Comparison of ENCODE assay signal across 12 mouse cellular contexts in the genomic region with DNA sequence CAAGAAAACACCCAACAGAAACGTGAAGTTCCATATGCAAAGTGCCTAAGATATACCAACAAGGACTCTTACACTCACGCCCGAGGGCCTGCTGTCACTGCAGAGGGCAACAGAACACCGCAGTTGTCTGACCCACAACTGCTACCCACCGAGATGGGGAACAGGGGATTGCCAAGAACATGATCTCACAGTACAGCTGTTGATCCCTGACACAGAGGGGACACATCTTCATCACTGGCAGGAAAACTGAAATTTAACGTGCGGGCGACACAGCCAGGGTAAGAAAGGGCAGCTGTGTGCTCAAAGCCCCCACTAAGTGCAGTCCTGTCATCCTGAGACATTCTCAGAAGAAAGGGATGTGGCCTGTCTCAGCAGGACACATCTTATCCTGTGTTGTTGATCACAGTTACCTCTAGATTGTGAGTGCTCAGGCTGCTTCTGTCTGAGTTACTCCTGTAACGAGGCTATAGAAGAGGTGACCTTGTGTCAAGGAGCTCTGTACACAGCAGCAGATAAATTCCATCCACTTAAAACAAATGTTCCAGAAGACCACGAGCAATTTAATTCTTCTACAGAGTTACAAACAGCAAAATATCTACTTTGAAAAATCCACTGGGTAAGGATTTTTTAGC. TPM values are rescaled to one million over a fixed set of nuclear protein-coding genes. Genes with fewer than 3 reads are reported as not detected.
DNase-seq lines count a peak whose midpoint lies in the region; ATAC-seq and TF ChIP-seq lines count a peak whose summit lies in the region.
"Had no signal": no experiment of that assay in that cellular context is flagged by ENCODE, and none has a peak within 500 bp of the region (broad histone marks: within the 10 kb centered on the region; RNA-seq: fewer than 3 reads in every experiment).

No protein-coding gene starts in this region.

- H3K79me2 ChIP-seq in CH12.LX (replicated peaks; ENCODE audit: control insufficient read depth, extremely low read depth, insufficient read depth, poor library complexity, severe bottlenecking) = peaks cover 14% of the 10 kb centered on the region

- no peaks in the 10 kb centered on the region for H3K27me3 ChIP-seq in kidney, embryonic 14.5 days (ENCODE audit: control insufficient read depth, insufficient read depth, low read length)
- H3K27me3 ChIP-seq in CH12.LX (replicated peaks) = no peaks in the 10 kb centered on the region
- H3K27me3 ChIP-seq in neural tube, embryonic 15.5 days (replicated peaks) = no peaks in the 10 kb centered on the region
- H3K27me3 ChIP-seq: lung, embryonic 15.5 days had no signal

- ATAC-seq in kidney, embryonic 14.5 days (ENCODE audit: low FRiP score, low TSS enrichment) = no peak
- ATAC-seq in neural tube, embryonic 15.5 days (ENCODE audit: low FRiP score) = no peak
- ATAC-seq: forebrain, embryonic 14.5 days; intestine, postnatal 0 days had no signal

- 63% methylated on average over 10 of the region's 10 CpGs for WGBS in kidney, embryonic 14.5 days
- 79% methylated on average over 10 of the region's 10 CpGs for WGBS in neural tube, embryonic 15.5 days

- peaks cover 9% of the 10 kb centered on the region; the same call in 1 of the 2 replicates for H3K4me1 ChIP-seq in kidney, embryonic 14.5 days (ENCODE audit: control insufficient read depth, insufficient read depth, low read length)
- H3K4me1 ChIP-seq in CH12.LX (ENCODE audit: control insufficient read depth in 1 of 2, insufficient read depth in 2 of 2) = peaks cover 32 to 87% of the 10 kb centered on the region in 2 experiments
- peaks cover under 1% of the 10 kb centered on the region; the same call in 1 of the 2 replicates for H3K4me1 ChIP-seq in embryonic fibroblast, embryonic 13.5 days (ENCODE audit: control insufficient read depth, insufficient read depth, low read length)
- H3K4me1 ChIP-seq in neural tube, embryonic 15.5 days = peaks cover 9% of the 10 kb centered on the region

- no peak; the same call in 1 of the 2 replicates for TF ChIP-seq RAD21 in CH12.LX (IDR thresholded peaks at IDR 0.05; ENCODE audit: low read depth, low read length)

- no peaks in the 10 kb centered on the region for H3K9me3 ChIP-seq in kidney, embryonic 14.5 days (ENCODE audit: control insufficient read depth, low read length)
- no peaks in the 10 kb centered on the region for H3K9me3 ChIP-seq in CH12.LX (replicated peaks; ENCODE audit: low read length)
- no peaks in the 10 kb centered on the region for H3K9me3 ChIP-seq in neural tube, embryonic 15.5 days (replicated peaks)
- H3K9me3 ChIP-seq: lung, embryonic 15.5 days had no signal

- no peaks in the 10 kb centered on the region for H3K36me3 ChIP-seq in kidney, embryonic 14.5 days (ENCODE audit: control insufficient read depth, insufficient read depth, low read length)
- peaks cover 0 to 22% of the 10 kb centered on the region in 2 experiments for H3K36me3 ChIP-seq in CH12.LX (replicated peaks in 1 of 2; ENCODE audit: control insufficient read depth in 1 of 2, insufficient read depth in 1 of 2, low read length in 1 of 2)
- no peaks in the 10 kb centered on the region for H3K36me3 ChIP-seq in neural tube, embryonic 15.5 days
- H3K36me3 ChIP-seq: lung, embryonic 15.5 days had no signal

- in situ Hi-C loops in CH12.LX (cut with MboI; ENCODE audit: low pct_ligation_motif_present, low pct_unique_long_range_greater_than_20kb, low sequenced_read_pairs) = no loop called here

- no peak overlapping the region for H3K4me2 ChIP-seq in kidney, embryonic 14.5 days (replicated peaks; ENCODE audit: low read depth, low read length)
- H3K4me2 ChIP-seq in CH12.LX (ENCODE audit: insufficient read depth, low read depth, poor library complexity, severe bottlenecking) = no peak overlapping the region
- no peak overlapping the region for H3K4me2 ChIP-seq in neural tube, embryonic 15.5 days
- H3K4me2 ChIP-seq: lung, embryonic 15.5 days had no signal

- dilution Hi-C loops in CH12.LX (cut with MboI; ENCODE audit: extremely low pct_ligation_motif_present, extremely low pct_unique_long_range_greater_than_20kb, low sequenced_read_pairs) = no loop called here

- no peak overlapping the region for H3K9ac ChIP-seq in kidney, embryonic 14.5 days (ENCODE audit: low read depth, low read length)
- peak overlapping the region; percentile 21; the same call in 1 of the 2 replicates for H3K9ac ChIP-seq in CH12.LX (ENCODE audit: insufficient read depth, low read depth)
- H3K9ac ChIP-seq in neural tube, embryonic 15.5 days (replicated peaks) = no peak overlapping the region
- H3K9ac ChIP-seq: lung, embryonic 15.5 days had no signal

- no peak overlapping the region for H3K4me3 ChIP-seq in kidney, embryonic 14.5 days (ENCODE audit: low read length)
- H3K4me3 ChIP-seq in CH12.LX (replicated peaks in 1 of 3; ENCODE audit: low read depth in 2 of 3, low read length in 2 of 3, poor library complexity in 1 of 3) = no peak overlapping the region
- H3K4me3 ChIP-seq in embryonic fibroblast, embryonic 13.5 days (ENCODE audit: insufficient read depth, low read length) = no peak overlapping the region
- no peak overlapping the region for H3K4me3 ChIP-seq in neural tube, embryonic 15.5 days (replicated peaks)
- H3K4me3 ChIP-seq: lung, embryonic 15.5 days had no signal

- TF ChIP-seq EP300 in CH12.LX (IDR thresholded peaks at IDR 0.05; ENCODE audit: low read length) = no peak

- no peak overlapping the region for H3K27ac ChIP-seq in kidney, embryonic 14.5 days (ENCODE audit: low read depth, low read length)
- peak overlapping the region; percentile 53; the same call in 1 of the 2 replicates for H3K27ac ChIP-seq in CH12.LX (ENCODE audit: insufficient read depth, low read depth)
- peak overlapping the region; percentile 84 for H3K27ac ChIP-seq in embryonic fibroblast, embryonic 13.5 days (ENCODE audit: insufficient read depth, low read length)
- no peak overlapping the region for H3K27ac ChIP-seq in neural tube, embryonic 15.5 days (replicated peaks)
- H3K27ac ChIP-seq: lung, embryonic 15.5 days had no signal

- no peak for TF ChIP-seq CTCF in CH12.LX (conservative IDR thresholded peaks at IDR 0.05 in 1 of 2, IDR thresholded peaks at IDR 0.05 in 1 of 2; ENCODE audit: low read depth in 2 of 2, low read length in 2 of 2)
- TF ChIP-seq CTCF in embryonic fibroblast, embryonic 13.5 days (IDR thresholded peaks at IDR 0.05; ENCODE audit: borderline replicate concordance, insufficient read depth, low read length) = no peak

- DNase-seq in gastrocnemius, adult 18-20 months (ENCODE audit: low spot score) = peak; percentile 61
- no peak for DNase-seq in gastrocnemius, adult 8-10 months (ENCODE audit: low spot score in 2 of 2)
- DNase-seq in kidney, postnatal 36 days = peak; percentile 24 to 49
- DNase-seq in CH12.LX (ENCODE audit: extremely low read depth) = no peak
- no peak for DNase-seq in urinary bladder, postnatal 4 days (ENCODE audit: low spot score in 2 of 2)
- DNase-seq: thymus, postnatal 36 days had no signal

- no peak; the same call in 1 of the 2 replicates for TF ChIP-seq POLR2A in CH12.LX (IDR thresholded peaks at IDR 0.05; ENCODE audit: low read depth, low read length)
- TF ChIP-seq POLR2A in embryonic fibroblast, embryonic 13.5 days (IDR thresholded peaks at IDR 0.05; ENCODE audit: low read depth, low read length) = peak; percentile 83

TF ChIP-seq in CH12.LX, 34 proteins besides CTCF, POLR2A, EP300 and RAD21 (continues in another document):
- TF ChIP-seq MAFK (IDR thresholded peaks at IDR 0.05; ENCODE audit: insufficient replicate concordance, low read length) (no peak), ZKSCAN1 (IDR thresholded peaks at IDR 0.05; ENCODE audit: borderline replicate concordance, low read depth, low read length) (peak; percentile 54; the same call in 1 of the 2 replicates), MYC (IDR thresholded peaks at IDR 0.05; ENCODE audit: low read depth, low read length) (no peak), CHD2 (IDR thresholded peaks at IDR 0.05; ENCODE audit: low read length) (no peak), BHLHE40 (IDR thresholded peaks at IDR 0.05; ENCODE audit: low read depth, low read length) (peak; percentile 25; the same call in 1 of the 2 replicates), ELF1 (IDR thresholded peaks at IDR 0.05; ENCODE audit: low read depth, low read length) (no peak), KAT2A (IDR thresholded peaks at IDR 0.05; ENCODE audit: insufficient replicate concordance, low read length) (no peak), SMC3 (IDR thresholded peaks at IDR 0.05; ENCODE audit: low read depth, low read length) (no peak), JUND (conservative IDR thresholded peaks at IDR 0.05; ENCODE audit: low read depth, low read length) (no peak)

RNA-seq across cellular contexts. Expression of gene Frmd8, which starts 38.0 kb away (rescaled TPM):
- total RNA-seq in gastrocnemius, adult 18-20 months (2021) = 1 to 10 TPM; 2.9 to 3.2 TPM
- total RNA-seq in gastrocnemius, adult 8-10 months (2022) = 1 to 10 TPM; 2.7 to 4.5 (median 3.0) TPM
- 17.4 and 26.5 TPM in 2 replicates for polyA plus RNA-seq in kidney, embryonic 14.5 days (2014; fragmentation: Nextera tagmentation; extraction: Ambion mirVana)
- total RNA-seq in CH12.LX (2012; rRNA removed) (29.0 and 30.7 TPM in 2 replicates), CH12.LX (2014; rRNA removed) (13.5 and 15.5 TPM in 2 replicates)
- polyA plus RNA-seq in CH12.LX (2012; ENCODE audit: insufficient read length, low read depth) = 25.2 and 25.4 TPM in 2 replicates
- polyA plus RNA-seq in embryonic fibroblast, embryonic 13.5 days (2011; ENCODE audit: insufficient read length, low read depth, missing spikeins) = 24.9 and 35.7 TPM in 2 replicates
- 13.8 and 23.4 TPM in 2 replicates for polyA plus RNA-seq in neural tube, embryonic 15.5 days (2015; fragmentation: Nextera tagmentation; extraction: Ambion mirVana)

RNA-seq across cellular contexts. Expression of gene Slc25a45, which starts 40.6 kb away (rescaled TPM):
- total RNA-seq in gastrocnemius, adult 18-20 months (2021) = under 1 TPM; 0.59 to 0.90 TPM
- 1 to 10 TPM in 3 of 4 experiments, under 1 TPM in 1; 0.80 to 1.3 (median 1.1) TPM for total RNA-seq in gastrocnemius, adult 8-10 months (2022)
- polyA plus RNA-seq in kidney, embryonic 14.5 days (2014; fragmentation: Nextera tagmentation; extraction: Ambion mirVana) = 3.3 and 3.5 TPM in 2 replicates
- total RNA-seq in CH12.LX (2012; rRNA removed) = 20.6 and 23.1 TPM in 2 replicates
- 27.6 and 33.0 TPM in 2 replicates for total RNA-seq in CH12.LX (2014; rRNA removed)
- polyA plus RNA-seq in CH12.LX (2012; ENCODE audit: insufficient read length, low read depth) = 20.8 and 22.7 TPM in 2 replicates
- polyA plus RNA-seq in embryonic fibroblast, embryonic 13.5 days (2011; ENCODE audit: insufficient read length, low read depth, missing spikeins) = 1.3 and 3.5 TPM in 2 replicates
- polyA plus RNA-seq in neural tube, embryonic 15.5 days (2015; fragmentation: Nextera tagmentation; extraction: Ambion mirVana) = 2.0 and 3.9 TPM in 2 replicates

RNA-seq across cellular contexts. Expression of gene Tigd3, which starts 56.9 kb away (rescaled TPM):
- total RNA-seq in gastrocnemius, adult 18-20 months (2021) = under 1 TPM; 0.21 TPM
- total RNA-seq in gastrocnemius, adult 8-10 months (2022) = under 1 TPM; 0.12 to 0.34 (median 0.26) TPM
- polyA plus RNA-seq in kidney, embryonic 14.5 days (2014; fragmentation: Nextera tagmentation; extraction: Ambion mirVana) = 2.9 and 4.0 TPM in 2 replicates
- total RNA-seq in CH12.LX (2012; rRNA removed) (1.6 and 2.1 TPM in 2 replicates), CH12.LX (2014; rRNA removed) (0.62 and 0.67 TPM in 2 replicates)
- polyA plus RNA-seq in CH12.LX (2012; ENCODE audit: insufficient read length, low read depth) = 1.2 and 1.4 TPM in 2 replicates
- polyA plus RNA-seq in embryonic fibroblast, embryonic 13.5 days (2011; ENCODE audit: insufficient read length, low read depth, missing spikeins) = 0.60 and 1.5 TPM in 2 replicates
- 8.9 and 10.0 TPM in 2 replicates for polyA plus RNA-seq in neural tube, embryonic 15.5 days (2015; fragmentation: Nextera tagmentation; extraction: Ambion mirVana)

Comparison
In these comparisons a context has a peak if more than half of its experiments do, and no peak if none do; other contexts are left out.
1. DNase-seq: peak in gastrocnemius, adult 18-20 months (single experiment) and kidney, postnatal 36 days (2 of 2); none in gastrocnemius, adult 8-10 months (0 of 2), CH12.LX (single experiment) and urinary bladder, postnatal 4 days (0 of 2).
2. H3K27ac ChIP-seq: peak in CH12.LX (single experiment) and embryonic fibroblast, embryonic 13.5 days (single experiment); none in kidney, embryonic 14.5 days (single experiment) and neural tube, embryonic 15.5 days (single experiment).